Comparison of ENCODE assay signal across 31 mouse cellular contexts in genomic region chr9:75100157-75100781, GRCm38 (mm10). TPM values are rescaled to one million over a fixed set of nuclear protein-coding genes. Genes with fewer than 3 reads are reported as not detected.
A peak's percentile ranks its signal among the peaks of the same experiment; 100 is the strongest.
DNase-seq lines count a peak whose midpoint lies in the region; ATAC-seq and TF ChIP-seq lines count a peak whose summit lies in the region.
"Had no signal": no experiment of that assay in that cellular context is flagged by ENCODE, and none has a peak within 500 bp of the region (broad histone marks: within the 10 kb centered on the region; RNA-seq: fewer than 3 reads in every experiment).

No protein-coding gene starts in this region.

- ATAC-seq in forebrain, embryonic 16.5 days = 0 out of 2 replicates have a peak, but pooled peaks have one; percentile 31
- ATAC-seq in forebrain, embryonic 11.5 days (replicated peaks; ENCODE audit: low FRiP score) = no peak
- peak; percentile 28 for ATAC-seq in G1E (ENCODE audit: extremely low read depth, insufficient number of reproducible peaks, low FRiP score, poor library complexity, severe bottlenecking)
- peak; percentile 83 for ATAC-seq in megakaryocyte, adult 5-6 weeks (ENCODE audit: poor library complexity, severe bottlenecking)
- ATAC-seq: activated CD4-positive, CD25-positive, alpha-beta regulatory T cell, adult 4 months had no signal

- no peak overlapping the region for H3K9ac ChIP-seq in forebrain, embryonic 16.5 days (replicated peaks; ENCODE audit: low read depth, low read length)
- H3K9ac ChIP-seq in forebrain, embryonic 11.5 days (ENCODE audit: low read length) = no peak overlapping the region
- H3K9ac ChIP-seq: embryonic facial prominence, embryonic 15.5 days; hindbrain, embryonic 13.5 days; limb, embryonic 15.5 days; liver, embryonic 13.5 days; midbrain, embryonic 12.5 days; neural tube, embryonic 13.5 days; stomach, embryonic 15.5 days had no signal

- intact Hi-C loops in heart, postnatal 14 days (cut with DNase I) = no loop called here

- no peak for DNase-seq in forebrain, embryonic 11.5 days (ENCODE audit: low spot score)
- DNase-seq in G1E (ENCODE audit: low spot score) = no peak
- peak; percentile 14 for DNase-seq in brain, embryonic 18.5 days (ENCODE audit: low read depth, low spot score)
- DNase-seq in cerebellum, adult 8-10 months = no peak
- no peak for DNase-seq in heart, postnatal 14 days
- no peak for DNase-seq in heart, adult 18-20 months
- DNase-seq: adrenal gland, adult 8-10 months; cerebellum, adult 11-12 months; cerebellum, postnatal 10 days; gastrocnemius, postnatal 25 days; heart, postnatal 36 days; kidney, adult 11 months; kidney, postnatal 14 days; layer of hippocampus, adult 9-11 months; liver, embryonic 13.5 days; lung, adult 2 months; lung, postnatal 10 days; thymus, postnatal 25 days had no signal

- no peak for TF ChIP-seq CTCF in G1E (IDR thresholded peaks at IDR 0.05; ENCODE audit: low read depth, low read length)

- no peak overlapping the region for H3K27ac ChIP-seq in forebrain, embryonic 16.5 days (ENCODE audit: low read length)
- no peak overlapping the region for H3K27ac ChIP-seq in forebrain, embryonic 11.5 days (ENCODE audit: low read depth, low read length)
- H3K27ac ChIP-seq: embryonic facial prominence, embryonic 10.5 days; embryonic facial prominence, embryonic 15.5 days; hindbrain, embryonic 13.5 days; limb, embryonic 10.5 days; limb, embryonic 15.5 days; liver, embryonic 13.5 days; midbrain, embryonic 12.5 days; neural tube, embryonic 13.5 days; stomach, embryonic 15.5 days had no signal

- H3K4me2 ChIP-seq in forebrain, embryonic 16.5 days (ENCODE audit: low read length) = no peak overlapping the region
- H3K4me2 ChIP-seq in forebrain, embryonic 11.5 days (ENCODE audit: low read depth, low read length, severe bottlenecking) = no peak overlapping the region
- H3K4me2 ChIP-seq: embryonic facial prominence, embryonic 15.5 days; hindbrain, embryonic 13.5 days; limb, embryonic 15.5 days; liver, embryonic 13.5 days; midbrain, embryonic 12.5 days; neural tube, embryonic 13.5 days; stomach, embryonic 15.5 days had no signal

- H3K9me3 ChIP-seq in forebrain, embryonic 16.5 days (ENCODE audit: control insufficient read depth, low read length) = no peaks in the 10 kb centered on the region
- no peaks in the 10 kb centered on the region for H3K9me3 ChIP-seq in forebrain, embryonic 11.5 days (ENCODE audit: control insufficient read depth, low read length)
- no peaks in the 10 kb centered on the region for H3K9me3 ChIP-seq in G1E (replicated peaks)
- H3K9me3 ChIP-seq: embryonic facial prominence, embryonic 10.5 days; embryonic facial prominence, embryonic 15.5 days; hindbrain, embryonic 13.5 days; limb, embryonic 10.5 days; limb, embryonic 15.5 days; liver, embryonic 13.5 days; megakaryocyte, embryonic 14.5 days; midbrain, embryonic 12.5 days; neural tube, embryonic 13.5 days; stomach, embryonic 15.5 days had no signal

- no peaks in the 10 kb centered on the region for H3K36me3 ChIP-seq in forebrain, embryonic 16.5 days (ENCODE audit: control insufficient read depth, insufficient read depth)
- H3K36me3 ChIP-seq in forebrain, embryonic 11.5 days (ENCODE audit: control insufficient read depth, insufficient read depth, low read length) = no peaks in the 10 kb centered on the region
- H3K36me3 ChIP-seq in G1E (replicated peaks) = no peaks in the 10 kb centered on the region
- H3K36me3 ChIP-seq: embryonic facial prominence, embryonic 15.5 days; limb, embryonic 10.5 days; limb, embryonic 15.5 days; liver, embryonic 13.5 days; midbrain, embryonic 12.5 days; stomach, embryonic 15.5 days had no signal

- 87% methylated on average over 8 of the region's 8 CpGs for WGBS in forebrain, embryonic 16.5 days
- 93% methylated on average over 8 of the region's 8 CpGs for WGBS in forebrain, embryonic 11.5 days

- H3K4me3 ChIP-seq in forebrain, embryonic 16.5 days (replicated peaks; ENCODE audit: low read length) = no peak overlapping the region
- H3K4me3 ChIP-seq in forebrain, embryonic 11.5 days (ENCODE audit: low read depth, low read length) = no peak overlapping the region
- no peak overlapping the region for H3K4me3 ChIP-seq in G1E (ENCODE audit: low read depth, low read length)
- H3K4me3 ChIP-seq: embryonic facial prominence, embryonic 10.5 days; embryonic facial prominence, embryonic 15.5 days; hindbrain, embryonic 13.5 days; limb, embryonic 10.5 days; limb, embryonic 15.5 days; liver, embryonic 13.5 days; megakaryocyte, embryonic 14.5 days; midbrain, embryonic 12.5 days; myocyte; neural tube, embryonic 13.5 days; stomach, embryonic 15.5 days had no signal

- H3K4me1 ChIP-seq in forebrain, embryonic 16.5 days (replicated peaks; ENCODE audit: control insufficient read depth, insufficient read depth, low read length) = no peaks in the 10 kb centered on the region
- H3K4me1 ChIP-seq in forebrain, embryonic 11.5 days (replicated peaks; ENCODE audit: control insufficient read depth, insufficient read depth, low read length) = no peaks in the 10 kb centered on the region
- peaks cover 2% of the 10 kb centered on the region for H3K4me1 ChIP-seq in G1E (ENCODE audit: insufficient read depth, low read depth, low read length)
- H3K4me1 ChIP-seq: embryonic facial prominence, embryonic 10.5 days; embryonic facial prominence, embryonic 15.5 days; hindbrain, embryonic 13.5 days; limb, embryonic 10.5 days; limb, embryonic 15.5 days; liver, embryonic 13.5 days; neural tube, embryonic 13.5 days; stomach, embryonic 15.5 days had no signal

- no peaks in the 10 kb centered on the region for H3K27me3 ChIP-seq in forebrain, embryonic 16.5 days (replicated peaks; ENCODE audit: control insufficient read depth, insufficient read depth, low read length)
- H3K27me3 ChIP-seq in forebrain, embryonic 11.5 days (ENCODE audit: control insufficient read depth, insufficient read depth, low read length) = no peaks in the 10 kb centered on the region
- H3K27me3 ChIP-seq in G1E (ENCODE audit: insufficient read depth, low read length) = no peaks in the 10 kb centered on the region
- H3K27me3 ChIP-seq: embryonic facial prominence, embryonic 15.5 days; hindbrain, embryonic 13.5 days; limb, embryonic 15.5 days; liver, embryonic 13.5 days; megakaryocyte, embryonic 14.5 days; midbrain, embryonic 12.5 days; neural tube, embryonic 13.5 days; stomach, embryonic 15.5 days had no signal

RNA-seq across cellular contexts. Expression of gene Myo5a, which starts 29.5 kb away (rescaled TPM):
- polyA plus RNA-seq in forebrain, embryonic 16.5 days (2015; fragmentation: Nextera tagmentation; extraction: Ambion mirVana) = 32.9 and 34.5 TPM in 2 replicates
- 38.0 and 41.5 TPM in 2 replicates for polyA plus RNA-seq in forebrain, embryonic 11.5 days (2014; fragmentation: Nextera tagmentation; extraction: Ambion mirVana)
- total RNA-seq in G1E (2014; fragmentation: Nextera tagmentation) (39.2 and 43.1 TPM in 2 replicates), G1E (2017) (42.1 and 50.8 TPM in 2 replicates)
- 5.7 and 14.0 TPM in 2 replicates for polyA plus RNA-seq in G1E (2012)
- 119 and 122 TPM in 2 replicates for total RNA-seq in megakaryocyte, adult 5-6 weeks (2015)
- 168 and 226 TPM in 2 replicates for total RNA-seq in megakaryocyte, adult 5-6 weeks (2017)
- total RNA-seq in heart, postnatal 14 days (2021) = 10 to 100 TPM; 12.3 to 13.8 TPM
- 10 to 100 TPM in 1 of 2 experiments, 1 to 10 TPM in 1; 8.7 to 12.2 TPM for total RNA-seq in heart, adult 18-20 months (2021)
